Mouse (Mus musculus) heart, postnatal 36 days (tissue): ENCODE measurements around the gene Fam240b. TPM values are rescaled to one million over a fixed set of nuclear protein-coding genes. Genes with fewer than 3 reads are reported as not detected.
A peak's percentile ranks its signal among the peaks of the same experiment; 100 is the strongest.

Experiments used
- DNase-seq, 2 experiments: peaks; one replicate each; pipeline ENCODE4 v3.0.0; 2021 to 2022
- intact Hi-C: fragments of 180-260 bp; cut with DNase I; formaldehyde crosslinking; loops from one replicate; pipeline ENCODE4 v1.15.1; 2025
- total RNA-seq, 2 experiments: library from RNA; stranded (reverse); gene quantifications; 2 replicates each; pipeline ENCODE4 v1.2.3; 2021

Fam240b gene
- total RNA-seq, 2 experiments from 2014 or later, result not detected

GRCm38 (mm10) chr13:64443263-64443894, 54.2 kb downstream of the Fam240b start:
- intact Hi-C loops, result loop anchor here (5.0 to 10.0 kb wide), 3 partner anchors 684 to 869 kb away; no protein-coding TSS in a partner anchor
- DNase-seq, result peak in 1 of 2 experiments; percentile 39

- intact Hi-C loops, result loop anchor here (5.0 to 10.0 kb wide), 3 partner anchors 687 to 872 kb away; no protein-coding TSS in a partner anchor
- no peak for DNase-seq
Measured at GRCm38 (mm10) chr13:64440592-64440991, 57.0 kb downstream of the Fam240b start.

DNA sequence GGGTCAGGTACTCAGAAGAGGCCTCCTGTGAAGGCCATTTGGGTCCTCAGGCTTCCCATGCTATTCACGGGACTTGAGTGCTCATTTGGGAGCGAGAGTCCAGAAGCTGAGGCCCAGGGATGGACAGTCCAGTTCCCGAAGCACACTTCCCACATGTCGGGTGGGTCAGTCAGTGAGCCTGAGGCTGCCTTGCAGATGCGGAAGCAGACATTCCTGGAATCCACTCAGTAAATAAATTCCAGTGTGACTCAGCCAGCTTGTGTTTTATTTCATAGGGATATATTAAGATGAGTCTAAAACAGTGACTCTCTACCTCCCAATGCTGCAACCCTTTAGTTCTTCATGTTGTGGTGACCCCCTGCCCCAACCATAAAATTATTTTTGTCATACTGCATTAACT, 58.1 kb downstream of the Fam240b start:
- intact Hi-C loops, result loop anchor here (1.0 to 2.0 kb wide), 2 partner anchors 124 to 191 kb away; no protein-coding TSS in a partner anchor
- DNase-seq, result no peak

DNA sequence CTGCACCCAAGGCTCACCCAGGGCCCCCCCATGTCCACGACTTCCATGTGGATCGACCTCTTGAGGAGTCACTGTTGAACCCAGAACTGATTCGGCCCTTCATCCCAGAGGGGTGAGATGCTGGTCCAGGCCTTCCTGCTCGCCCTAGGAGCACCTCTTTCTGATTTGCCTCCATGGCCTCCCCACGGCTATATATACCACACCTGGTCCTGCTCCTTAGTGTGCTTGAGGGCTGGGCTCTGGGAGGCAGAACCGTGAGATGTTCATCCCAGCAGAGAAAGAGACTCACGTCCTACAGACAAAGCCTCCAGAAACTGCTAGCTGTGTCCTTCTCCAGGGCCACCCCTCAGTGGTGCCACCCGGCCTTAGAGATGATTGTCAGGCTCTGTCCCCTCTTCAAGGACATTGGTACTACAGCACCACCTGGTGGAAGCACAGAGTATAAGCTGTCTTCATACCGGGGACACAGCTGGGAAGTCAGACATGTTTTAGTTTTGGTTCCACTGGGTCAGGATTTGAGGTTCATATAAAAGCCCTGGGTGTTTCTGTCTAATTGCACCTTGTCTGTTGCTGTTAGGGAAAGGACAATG, 58.6 kb downstream of the Fam240b start:
- intact Hi-C loops, result loop anchor here (1.0 to 2.0 kb wide), 2 partner anchors 124 to 190 kb away; no protein-coding TSS in a partner anchor
- peak; percentile 72 to 75 for DNase-seq

DNA sequence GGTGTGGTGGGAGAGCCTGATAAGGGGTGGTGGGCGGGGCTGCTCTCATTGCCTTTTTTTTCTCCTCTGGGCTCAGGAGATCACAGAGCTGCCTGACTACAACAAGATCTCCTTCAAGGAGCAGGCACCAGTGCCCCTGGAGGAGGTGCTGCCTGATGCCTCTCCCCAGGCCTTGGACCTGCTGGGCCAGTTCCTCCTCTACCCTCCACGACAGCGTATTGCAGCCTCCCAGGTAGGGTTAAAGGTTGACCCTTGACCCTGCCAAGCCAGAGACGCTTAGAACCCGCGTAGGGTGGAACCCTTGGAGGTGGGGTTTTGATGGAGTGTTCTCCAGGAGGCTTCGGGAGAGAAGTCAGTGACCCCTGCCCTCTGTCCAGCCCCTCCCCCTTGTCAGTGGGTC, 59.8 kb downstream of the Fam240b start:
- no peak for DNase-seq
- intact Hi-C loops, result loop anchor here (2.0 kb wide), 1 partner anchor 189 kb away; no protein-coding TSS in a partner anchor

GRCm38 (mm10) chr13:64432017-64432995, 65.3 kb downstream of the Fam240b start, which contains the start of gene Cdk20:
Cdk20 (plus strand) TSS chr13:64432314.
- peak; percentile 84 to 88 for DNase-seq
- intact Hi-C loops, result loop anchor here (1.0 to 5.0 kb wide), 3 partner anchors 62 to 270 kb away; partner anchors contain the start of genes Ctsl and Habp4

Other genes starting within 250 kb of the Fam240b start
- 1 to 10 TPM; 8.2 to 9.0 TPM for gene Cdc14b, start 222.5 kb downstream of the Fam240b start, total RNA-seq
- 10 to 100 TPM; 65.5 to 68.2 TPM for gene Aaed1, start 185.1 kb downstream of the Fam240b start, total RNA-seq
- gene Ctsl, start 126.9 kb downstream of the Fam240b start, total RNA-seq, result 100 to 1,000 TPM; 280 to 282 TPM
- 1 to 10 TPM; 2.2 to 2.7 TPM for gene Cdk20, start 65.5 kb downstream of the Fam240b start, total RNA-seq